Mouse (Mus musculus) gastrocnemius, postnatal 4 days (tissue): Measurements from ENCODE around the gene Ptpn23. TPM values are rescaled to one million over a fixed set of nuclear protein-coding genes. Genes with fewer than 3 reads are reported as not detected.
"Not testable (repeated sequence)": the region's sequence is repeated elsewhere in the genome, so short reads cannot be mapped to it uniquely, and the experiment has no call there.

Source experiments
- DNase-seq, 2 experiments: peaks; one replicate each; pipeline ENCODE4 v3.0.0; 2021 to 2022; ENCODE audit warnings: low spot score in 2 of 2, mixed read lengths in 2 of 2
- long read RNA-seq, 2 experiments: library from polyadenylated mRNA; stranded (forward); transcript quantifications; one replicate each; pipeline ENCODE4 v2.0.0; 2021
- total RNA-seq, 2 experiments: library from RNA; stranded (reverse); gene quantifications; 2 replicates each; pipeline ENCODE4 v1.2.3; 2021

The Ptpn23 gene
- total RNA-seq: 10 to 100 TPM; 29.5 to 34.0 TPM
- long read RNA-seq, experiment 1, full-length matches to known transcripts: 2 of 11 reads
- long read RNA-seq, experiment 1, partial matches to known transcripts: 9 of 11 reads
- long read RNA-seq, experiment 1, other reads (novel, unspliced or antisense): 0 of 11 reads
- long read RNA-seq, experiment 2, full-length matches to known transcripts: 1 of 9 reads
- long read RNA-seq, experiment 2, partial matches to known transcripts: 5 of 9 reads
- long read RNA-seq, experiment 2, other reads (novel, unspliced or antisense): 3 of 9 reads

- DNase-seq: peak; percentile 95
These were observed at the start of gene Ptpn23 for GRCm38 (mm10) chr9:110408099-110408773. Gene Ptpn23, minus strand, starts transcription at chr9:110408213.

GRCm38 (mm10) chr9:110452523-110452922 is 44.5 kb upstream of the Ptpn23 start:
- no peak for DNase-seq

GRCm38 (mm10) chr9:110448857-110449617 is 41.0 kb upstream of the Ptpn23 start:
- DNase-seq: peak; percentile 68 to 76

- no peak for DNase-seq
These were observed 40.3 kb upstream of the Ptpn23 start for GRCm38 (mm10) chr9:110448356-110448755.

GRCm38 (mm10) chr9:110440559-110440958 is 32.5 kb upstream of the Ptpn23 start:
- no peak for DNase-seq

GRCm38 (mm10) chr9:110440049-110440448 is 32.0 kb upstream of the Ptpn23 start:
- DNase-seq: no peak

GRCm38 (mm10) chr9:110436041-110436440 is 28.0 kb upstream of the Ptpn23 start:
- DNase-seq: no peak

GRCm38 (mm10) chr9:110433045-110433444 is 25.0 kb upstream of the Ptpn23 start:
- no peak for DNase-seq

- no peak for DNase-seq
These were observed 23.2 kb upstream of the Ptpn23 start for GRCm38 (mm10) chr9:110431241-110431640.

- no peak for DNase-seq
These were observed 11.6 kb upstream of the Ptpn23 start, which contains the start of gene Ngp for GRCm38 (mm10) chr9:110419511-110420112. Gene Ngp, plus strand, starts transcription at chr9:110419747.

- no peak for DNase-seq
These were observed 5.8 kb upstream of the Ptpn23 start for GRCm38 (mm10) chr9:110413785-110414184.

- peak in 1 of 2 experiments; percentile 35 for DNase-seq
These were observed 4.9 kb upstream of the Ptpn23 start for GRCm38 (mm10) chr9:110412926-110413325.

- DNase-seq: peak; percentile 67 to 85
These were observed 3.2 kb upstream of the Ptpn23 start for GRCm38 (mm10) chr9:110410908-110411887.

GRCm38 (mm10) chr9:110407311-110408098 is 508 bp downstream of the Ptpn23 start:
- no peak for DNase-seq

- not testable (repeated sequence) for DNase-seq
These were observed 4.8 kb downstream of the Ptpn23 start for GRCm38 (mm10) chr9:110403240-110403639.

GRCm38 (mm10) chr9:110402731-110403130 is 5.3 kb downstream of the Ptpn23 start:
- no peak for DNase-seq

GRCm38 (mm10) chr9:110400650-110401049 is 7.4 kb downstream of the Ptpn23 start:
- DNase-seq: no peak

- no peak for DNase-seq
These were observed 14.7 kb downstream of the Ptpn23 start for GRCm38 (mm10) chr9:110393295-110393694.

GRCm38 (mm10) chr9:110390843-110391242 is 17.2 kb downstream of the Ptpn23 start:
- DNase-seq: no peak
